Mouse (Mus musculus): ENCODE measurements around the gene Mcam. TPM values are rescaled to one million over a fixed set of nuclear protein-coding genes. Genes with fewer than 3 reads are reported as not detected.
A peak's percentile ranks its signal among the peaks of the same experiment; 100 is the strongest.

Mcam gene
- polyA plus RNA-seq (2016; fragmentation: Nextera tagmentation; extraction: Ambion mirVana), result 12.0 and 13.7 TPM in 2 replicates

GRCm38 (mm10) chr9:44134101-44134850 is at the start of gene Mcam:
Gene Mcam (plus strand): TSS chr9:44134469.
- DNase-seq (ENCODE audit: low spot score), result peak; percentile 72
- H3K36me3 ChIP-seq, result peaks cover 11% of the 10 kb centered on the region; the same call in 1 of the 2 replicates
- H3K27ac ChIP-seq (replicated peaks), result peak within 1 kb of the TSS; percentile 78
- H3K4me3 ChIP-seq, result peak within 1 kb of the TSS; percentile 59
- no peaks in the 10 kb centered on the region for H3K9me3 ChIP-seq (replicated peaks)
- peaks cover 72% of the 10 kb centered on the region for H3K27me3 ChIP-seq (ENCODE audit: low read depth, poor library complexity, severe bottlenecking)
- WGBS, result 1% methylated on average over 55 of the region's 55 CpGs
- H3K4me1 ChIP-seq, result peaks cover 68% of the 10 kb centered on the region

GRCm38 (mm10) chr9:44084659-44085229 is 49.5 kb upstream of the Mcam start:
- peaks cover 54% of the 10 kb centered on the region for H3K4me1 ChIP-seq
- WGBS, result under 1% methylated on average over 62 of the region's 62 CpGs
- H3K4me3 ChIP-seq, result peak overlapping the region; percentile 76
- H3K27me3 ChIP-seq (ENCODE audit: low read depth, poor library complexity, severe bottlenecking), result peaks cover 98% of the 10 kb centered on the region
- H3K9me3 ChIP-seq (replicated peaks), result no peaks in the 10 kb centered on the region
- H3K27ac ChIP-seq (replicated peaks), result peak overlapping the region; percentile 85
- H3K36me3 ChIP-seq, result no peaks in the 10 kb centered on the region
- peak; percentile 93 for DNase-seq (ENCODE audit: low spot score)

GRCm38 (mm10) chr9:44085276-44085675 is 49.0 kb upstream of the Mcam start:
- H3K27me3 ChIP-seq (ENCODE audit: low read depth, poor library complexity, severe bottlenecking), result peaks cover 97% of the 10 kb centered on the region
- peak overlapping the region; percentile 76 for H3K4me3 ChIP-seq
- peak overlapping the region; percentile 85 for H3K27ac ChIP-seq (replicated peaks)
- H3K9me3 ChIP-seq (replicated peaks), result no peaks in the 10 kb centered on the region
- H3K4me1 ChIP-seq, result peaks cover 50% of the 10 kb centered on the region
- no peaks in the 10 kb centered on the region for H3K36me3 ChIP-seq
- DNase-seq (ENCODE audit: low spot score), result no peak
- 3% methylated on average over 10 of the region's 10 CpGs for WGBS

- Histone ChIP-seq H3K9me3 (replicated peaks) (no peaks in the 10 kb centered on the region), H3K36me3 (peaks cover 5% of the 10 kb centered on the region), H3K4me1 (peaks cover 50% of the 10 kb centered on the region), H3K27me3 (ENCODE audit: low read depth, poor library complexity, severe bottlenecking) (peaks cover 90% of the 10 kb centered on the region), H3K27ac (replicated peaks) (no peak overlapping the region), H3K4me3 (peak overlapping the region; percentile 76)
- 68% methylated on average over 15 of the region's 15 CpGs for WGBS
- DNase-seq (ENCODE audit: low spot score), result no peak
These were observed 48.3 kb upstream of the Mcam start for GRCm38 (mm10) chr9:44085741-44086665.

- 44% methylated on average over 10 of the region's 10 CpGs for WGBS
- Histone ChIP-seq H3K27me3 (ENCODE audit: low read depth, poor library complexity, severe bottlenecking) (peaks cover 80% of the 10 kb centered on the region), H3K27ac (replicated peaks) (no peak overlapping the region), H3K4me1 (peaks cover 50% of the 10 kb centered on the region), H3K9me3 (replicated peaks) (no peaks in the 10 kb centered on the region), H3K36me3 (peaks cover 15% of the 10 kb centered on the region), H3K4me3 (no peak overlapping the region)
- no peak for DNase-seq (ENCODE audit: low spot score)
These were observed 47.3 kb upstream of the Mcam start for GRCm38 (mm10) chr9:44086960-44087359.

- peaks cover 50% of the 10 kb centered on the region for H3K4me1 ChIP-seq
- no peak for DNase-seq (ENCODE audit: low spot score)
- no peak overlapping the region for H3K4me3 ChIP-seq
- H3K36me3 ChIP-seq, result peaks cover 24% of the 10 kb centered on the region
- H3K27me3 ChIP-seq (ENCODE audit: low read depth, poor library complexity, severe bottlenecking), result peaks cover 71% of the 10 kb centered on the region
- H3K9me3 ChIP-seq (replicated peaks), result no peaks in the 10 kb centered on the region
- 10% methylated on average over 15 of the region's 15 CpGs for WGBS
- H3K27ac ChIP-seq (replicated peaks), result no peak overlapping the region
These were observed 46.4 kb upstream of the Mcam start for GRCm38 (mm10) chr9:44087761-44088455.

GRCm38 (mm10) chr9:44088877-44089608 is 45.2 kb upstream of the Mcam start:
- no peak overlapping the region for H3K4me3 ChIP-seq
- no peak for DNase-seq (ENCODE audit: low spot score)
- peaks cover 43% of the 10 kb centered on the region for H3K4me1 ChIP-seq
- H3K27ac ChIP-seq (replicated peaks), result no peak overlapping the region
- H3K9me3 ChIP-seq (replicated peaks), result no peaks in the 10 kb centered on the region
- H3K27me3 ChIP-seq (ENCODE audit: low read depth, poor library complexity, severe bottlenecking), result peaks cover 59% of the 10 kb centered on the region
- peaks cover 31% of the 10 kb centered on the region for H3K36me3 ChIP-seq
- 67% methylated on average over 12 of the region's 12 CpGs for WGBS

- peaks cover 32% of the 10 kb centered on the region for H3K4me1 ChIP-seq
- 37% methylated on average over 24 of the region's 24 CpGs for WGBS
- no peak overlapping the region for H3K27ac ChIP-seq (replicated peaks)
- peaks cover 14% of the 10 kb centered on the region for H3K27me3 ChIP-seq (ENCODE audit: low read depth, poor library complexity, severe bottlenecking)
- peaks cover 31% of the 10 kb centered on the region for H3K36me3 ChIP-seq
- H3K4me3 ChIP-seq, result peak overlapping the region; percentile 9; the same call in 1 of the 2 replicates
- no peaks in the 10 kb centered on the region for H3K9me3 ChIP-seq (replicated peaks)
- DNase-seq (ENCODE audit: low spot score), result peak; percentile 73
These were observed 40.4 kb upstream of the Mcam start for GRCm38 (mm10) chr9:44093612-44094503.

GRCm38 (mm10) chr9:44094737-44095136 is 39.5 kb upstream of the Mcam start:
- H3K4me1 ChIP-seq, result peaks cover 32% of the 10 kb centered on the region
- peaks cover 5% of the 10 kb centered on the region for H3K27me3 ChIP-seq (ENCODE audit: low read depth, poor library complexity, severe bottlenecking)
- DNase-seq (ENCODE audit: low spot score), result no peak
- H3K27ac ChIP-seq (replicated peaks), result no peak overlapping the region
- no peak overlapping the region for H3K4me3 ChIP-seq
- 86% methylated on average over 3 of the region's 3 CpGs for WGBS
- H3K36me3 ChIP-seq, result peaks cover 31% of the 10 kb centered on the region
- H3K9me3 ChIP-seq (replicated peaks), result no peaks in the 10 kb centered on the region

GRCm38 (mm10) chr9:44095781-44096180 is 38.5 kb upstream of the Mcam start:
- DNase-seq (ENCODE audit: low spot score), result no peak
- peaks cover 32% of the 10 kb centered on the region for H3K4me1 ChIP-seq
- 93% methylated on average over 9 of the region's 9 CpGs for WGBS
- H3K4me3 ChIP-seq, result no peak overlapping the region
- H3K27me3 ChIP-seq (ENCODE audit: low read depth, poor library complexity, severe bottlenecking), result no peaks in the 10 kb centered on the region; the same call in 1 of the 2 replicates
- H3K36me3 ChIP-seq, result peaks cover 28% of the 10 kb centered on the region
- H3K9me3 ChIP-seq (replicated peaks), result no peaks in the 10 kb centered on the region
- no peak overlapping the region for H3K27ac ChIP-seq (replicated peaks)

GRCm38 (mm10) chr9:44096536-44096935 is 37.7 kb upstream of the Mcam start:
- H3K27ac ChIP-seq (replicated peaks), result peak overlapping the region; percentile 71
- 21% methylated on average over 9 of the region's 9 CpGs for WGBS
- DNase-seq (ENCODE audit: low spot score), result peak; percentile 76

More at GRCm38 (mm10) chr9:44096536-44096935, 37.7 kb upstream of the Mcam start:
- H3K27me3 ChIP-seq (ENCODE audit: low read depth, poor library complexity, severe bottlenecking), result no peaks in the 10 kb centered on the region; the same call in 1 of the 2 replicates
- H3K4me3 ChIP-seq, result 0 out of 2 replicates have a peak overlapping the region, but pooled peaks have one; percentile 16
- H3K36me3 ChIP-seq, result peaks cover 23% of the 10 kb centered on the region
- H3K9me3 ChIP-seq (replicated peaks), result no peaks in the 10 kb centered on the region
- H3K4me1 ChIP-seq, result peaks cover 38% of the 10 kb centered on the region

Measured in midbrain, embryonic 10.5 days (tissue).